Comparison of ENCODE assay signal across 21 mouse cellular contexts in the genomic region with DNA sequence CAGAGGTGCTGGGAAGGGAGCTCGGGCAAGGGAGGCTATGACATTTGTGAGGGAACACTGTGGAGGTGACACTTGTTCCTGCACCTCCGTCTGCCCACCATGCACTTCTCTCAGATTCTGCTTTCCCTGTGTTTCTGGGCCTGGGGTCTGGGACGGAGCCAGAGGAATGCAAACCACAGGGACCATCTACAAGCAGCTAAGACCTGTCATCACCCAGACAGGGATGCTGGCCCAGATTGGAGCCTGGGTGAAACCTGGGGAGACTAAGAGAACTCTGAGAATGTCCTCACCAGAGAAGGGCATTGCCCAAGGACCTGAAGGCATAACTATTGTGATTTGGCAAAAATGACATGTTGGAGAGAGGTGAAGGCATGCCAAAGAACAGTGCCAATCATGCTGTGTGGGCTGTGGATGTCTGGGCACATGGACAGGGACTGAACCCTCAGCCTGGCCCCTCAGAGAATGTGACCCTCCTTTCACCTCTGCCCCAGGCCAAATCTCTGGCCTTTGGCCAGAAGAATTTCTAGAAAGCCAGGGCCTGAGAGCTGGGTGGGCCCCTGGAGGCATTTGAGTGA. TPM values are rescaled to one million over a fixed set of nuclear protein-coding genes. Genes with fewer than 3 reads are reported as not detected.
A peak's percentile ranks its signal among the peaks of the same experiment; 100 is the strongest.
DNase-seq lines count a peak whose midpoint lies in the region; ATAC-seq and TF ChIP-seq lines count a peak whose summit lies in the region.
"Had no signal": no experiment of that assay in that cellular context is flagged by ENCODE, and none has a peak within 500 bp of the region (broad histone marks: within the 10 kb centered on the region; RNA-seq: fewer than 3 reads in every experiment).

No protein-coding gene starts in this region.

- WGBS in heart, embryonic 14.5 days = 22% methylated on average over 3 of the region's 3 CpGs
- WGBS in intestine, embryonic 16.5 days = 79% methylated on average over 3 of the region's 3 CpGs

- H3K4me3 ChIP-seq in heart, embryonic 14.5 days (ENCODE audit: control insufficient read depth in 1 of 2, insufficient read depth in 1 of 2, low read depth in 1 of 2, low read length in 2 of 2) = no peak overlapping the region
- no peak overlapping the region for H3K4me3 ChIP-seq in myocyte
- no peak overlapping the region for H3K4me3 ChIP-seq in intestine, embryonic 16.5 days (ENCODE audit: low read length)
- H3K4me3 ChIP-seq: liver, embryonic 12.5 days; midbrain, embryonic 13.5 days had no signal

- no peak overlapping the region; the same call in 1 of the 2 replicates for H3K4me2 ChIP-seq in heart, embryonic 14.5 days (ENCODE audit: low read length)
- peak overlapping the region; percentile 68 for H3K4me2 ChIP-seq in myocyte (ENCODE audit: low read depth)
- H3K4me2 ChIP-seq in intestine, embryonic 16.5 days (ENCODE audit: low read depth, low read length) = no peak overlapping the region
- H3K4me2 ChIP-seq: liver, embryonic 12.5 days; lung, embryonic 14.5 days; midbrain, embryonic 13.5 days had no signal

- no peak overlapping the region; the same call in 1 of the 2 replicates for H3K9ac ChIP-seq in heart, embryonic 14.5 days (ENCODE audit: low read length)
- H3K9ac ChIP-seq in intestine, embryonic 16.5 days (ENCODE audit: low read depth, low read length) = no peak overlapping the region; the same call in 1 of the 2 replicates
- H3K9ac ChIP-seq: liver, embryonic 12.5 days; lung, embryonic 14.5 days; midbrain, embryonic 13.5 days had no signal

- DNase-seq in cerebellum, adult 8-10 months = peak; percentile 37
- no peak for DNase-seq in heart, postnatal 25 days (ENCODE audit: low spot score)
- DNase-seq in retina, postnatal 1 day = peak; percentile 52
- DNase-seq in retina, embryonic 14.5 days (ENCODE audit: low spot score) = no peak
- DNase-seq: B cell, adult 2 months; kidney, adult 2 months; kidney, postnatal 14 days; left cerebral cortex, postnatal 4 days; lung, embryonic 14.5 days; lung, postnatal 4 days; right cerebral cortex, adult 18-20 months had no signal

- intact Hi-C loops in heart, postnatal 25 days (cut with DNase I) = no loop called here

- TF ChIP-seq POLR2A in myocyte (IDR thresholded peaks at IDR 0.05; ENCODE audit: insufficient read length, low read depth) = no peak

- ATAC-seq in cerebellum, adult (ENCODE audit: insufficient number of reproducible peaks, low FRiP score, low TSS enrichment) = no peak
- ATAC-seq in heart, embryonic 14.5 days (ENCODE audit: insufficient number of reproducible peaks, insufficient read depth, low FRiP score, low read depth) = no peak
- ATAC-seq in intestine, embryonic 16.5 days = no peak
- ATAC-seq: activated CD4-positive, CD25-positive, alpha-beta regulatory T cell, adult 4 months; forebrain, embryonic 14.5 days; liver, embryonic 12.5 days; midbrain, embryonic 13.5 days; Patski had no signal

- H3ac ChIP-seq in myocyte (ENCODE audit: control insufficient read depth, insufficient read length) = no peak overlapping the region

- no peaks in the 10 kb centered on the region for H3K9me3 ChIP-seq in heart, embryonic 14.5 days (ENCODE audit: control insufficient read depth, low read length)
- no peaks in the 10 kb centered on the region for H3K9me3 ChIP-seq in intestine, embryonic 16.5 days (ENCODE audit: control insufficient read depth, low read length)
- H3K9me3 ChIP-seq: liver, embryonic 12.5 days; midbrain, embryonic 13.5 days had no signal

- no peaks in the 10 kb centered on the region for H3K27me3 ChIP-seq in heart, embryonic 14.5 days (ENCODE audit: control insufficient read depth, insufficient read depth, low read length)
- no peaks in the 10 kb centered on the region for H3K27me3 ChIP-seq in myocyte (ENCODE audit: control insufficient read depth, insufficient read depth, insufficient read length)
- H3K27me3 ChIP-seq in intestine, embryonic 16.5 days (replicated peaks; ENCODE audit: control insufficient read depth, insufficient read depth, low read length) = no peaks in the 10 kb centered on the region
- H3K27me3 ChIP-seq: liver, embryonic 12.5 days; midbrain, embryonic 13.5 days; Patski had no signal

- H3K27ac ChIP-seq in heart, embryonic 14.5 days (replicated peaks in 1 of 2; ENCODE audit: control insufficient read depth in 1 of 2, insufficient read depth in 1 of 2, low read depth in 2 of 2, low read length in 2 of 2) = peak overlapping the region; percentile 53 to 58
- no peak overlapping the region for H3K27ac ChIP-seq in intestine, embryonic 16.5 days (ENCODE audit: low read length)
- H3K27ac ChIP-seq: liver, embryonic 12.5 days; midbrain, embryonic 13.5 days had no signal

- peaks cover 47 to 77% of the 10 kb centered on the region in 2 experiments for H3K4me1 ChIP-seq in heart, embryonic 14.5 days (ENCODE audit: control insufficient read depth in 2 of 2, insufficient read depth in 2 of 2, low read length in 2 of 2)
- H3K4me1 ChIP-seq in intestine, embryonic 16.5 days (ENCODE audit: control insufficient read depth, insufficient read depth, low read length) = peaks cover 42% of the 10 kb centered on the region

- H3K36me3 ChIP-seq in heart, embryonic 14.5 days (ENCODE audit: control insufficient read depth, insufficient read depth, low read length) = 0 out of 2 replicates have a peak, but pooled peaks cover 4% of the 10 kb centered on the region
- no peaks in the 10 kb centered on the region for H3K36me3 ChIP-seq in myocyte (ENCODE audit: control insufficient read depth, insufficient read depth)
- no peaks in the 10 kb centered on the region for H3K36me3 ChIP-seq in intestine, embryonic 16.5 days (ENCODE audit: control insufficient read depth, insufficient read depth, low read length)
- H3K36me3 ChIP-seq: liver, embryonic 12.5 days had no signal

- H3K79me2 ChIP-seq in myocyte (ENCODE audit: control insufficient read depth, insufficient read depth) = peaks cover 96% of the 10 kb centered on the region

TF ChIP-seq in myocyte, 11 proteins besides CTCF, POLR2A, EP300 and RAD21:
- TF ChIP-seq TCF3 (IDR thresholded peaks at IDR 0.05; ENCODE audit: insufficient read length, low read depth) = no peak
- peak in 1 of 3 experiments; percentile 14 for TF ChIP-seq MYOG (IDR thresholded peaks at IDR 0.05; ENCODE audit: control insufficient read depth in 1 of 3, insufficient read depth in 1 of 3, insufficient read length in 2 of 3, low read depth in 2 of 3)
- TF ChIP-seq MYOD1 (IDR thresholded peaks at IDR 0.05; ENCODE audit: control insufficient read depth in 1 of 3, insufficient read length in 2 of 3, low read depth in 2 of 3) = peak in 1 of 3 experiments; percentile 0

RNA-seq across cellular contexts. Expression of gene Myl9, which starts 39.4 kb away (rescaled TPM):
- 2,013 and 2,167 TPM in 2 replicates for polyA plus RNA-seq in heart, embryonic 14.5 days (2014; fragmentation: Nextera tagmentation; extraction: Ambion mirVana)
- 100 to 1,000 TPM; 200 to 205 TPM for total RNA-seq in heart, postnatal 25 days (2021)
- 442 TPM for polyA plus RNA-seq in myocyte (2012; fragmentation: generic; extraction: Trizol)
- polyA plus RNA-seq in intestine, embryonic 16.5 days (2015; fragmentation: Nextera tagmentation; extraction: Ambion mirVana) = 1,232 and 1,258 TPM in 2 replicates
- total RNA-seq: granulocyte monocyte progenitor cell, adult 5-6 weeks had no signal
- polyA plus RNA-seq: activated CD4-positive, CD25-positive, alpha-beta regulatory T cell, adult 4 months had no signal

Comparison
In these comparisons a context has a peak if more than half of its experiments do, and no peak if none do; other contexts are left out.
1. DNase-seq: peak in cerebellum, adult 8-10 months (single experiment) and retina, postnatal 1 day (single experiment); none in heart, postnatal 25 days (single experiment) and retina, embryonic 14.5 days (single experiment).